In the genomic region with DNA sequence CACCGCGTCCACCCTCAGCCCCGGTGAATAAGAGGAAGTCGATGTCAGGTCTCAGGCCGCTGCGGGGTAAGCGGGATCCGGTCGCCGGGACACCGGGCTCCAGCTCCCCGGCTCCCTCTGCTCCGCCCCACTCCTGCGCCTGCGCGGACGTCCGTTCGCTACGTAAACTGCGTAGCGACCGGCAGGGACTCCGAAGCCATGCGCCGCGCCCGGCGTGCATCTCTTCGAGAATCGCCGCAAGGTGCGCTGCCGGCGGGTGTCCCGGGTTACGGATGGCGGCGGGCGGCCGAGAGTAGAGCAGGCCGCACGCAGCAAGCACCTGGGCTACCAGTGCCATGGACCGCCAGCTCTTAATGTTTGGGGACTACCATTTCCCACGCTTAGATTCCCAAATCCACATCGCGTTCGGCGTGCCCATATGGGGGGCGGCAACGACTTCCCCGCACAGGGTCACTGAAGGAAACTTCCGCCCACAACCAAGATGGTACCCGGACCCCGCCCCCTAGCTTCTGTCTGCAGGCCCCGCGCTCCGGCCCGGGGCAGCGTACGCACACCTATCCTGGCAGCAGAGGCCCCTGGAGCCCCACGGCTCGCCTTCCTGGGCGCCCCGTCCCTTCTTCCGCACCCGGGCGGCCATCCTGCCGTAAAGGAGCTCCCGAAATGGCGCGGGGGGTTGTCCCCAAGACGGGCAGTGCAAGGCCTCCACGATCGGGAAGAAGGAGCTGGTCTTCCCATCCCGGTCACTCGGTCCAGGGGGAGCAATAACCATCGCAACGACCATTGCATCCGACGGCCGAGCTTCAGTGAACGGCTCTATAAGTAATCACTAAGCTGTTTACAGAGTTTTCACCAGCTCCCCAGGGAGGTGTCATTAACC, we compare ENCODE assay signal across 8 mouse cellular contexts. TPM values are rescaled to one million over a fixed set of nuclear protein-coding genes. Genes with fewer than 3 reads are reported as not detected.
A peak's percentile ranks its signal among the peaks of the same experiment; 100 is the strongest.
DNase-seq lines count a peak whose midpoint lies in the region; ATAC-seq and TF ChIP-seq lines count a peak whose summit lies in the region.

A gene (plus strand): TSS at position 490 of the 877 bp plus-strand sequence.

- H3K36me3 ChIP-seq in kidney, embryonic 14.5 days (ENCODE audit: control insufficient read depth, insufficient read depth, low read length): 0 out of 2 replicates have a peak, but pooled peaks cover 4% of the 10 kb centered on the region
- H3K36me3 ChIP-seq in limb, embryonic 15.5 days: peaks cover 12% of the 10 kb centered on the region; the same call in 1 of the 2 replicates
- peaks cover 8% of the 10 kb centered on the region for H3K36me3 ChIP-seq in midbrain, postnatal 0 days (ENCODE audit: insufficient read depth, low read length)

- under 1% methylated on average over 82 of the region's 83 CpGs for WGBS in kidney, embryonic 14.5 days
- under 1% methylated on average over 82 of the region's 83 CpGs for WGBS in limb, embryonic 15.5 days
- WGBS in midbrain, postnatal 0 days: 1% methylated on average over 80 of the region's 83 CpGs

- TF ChIP-seq POLR2A in embryonic fibroblast, embryonic 13.5 days (IDR thresholded peaks at IDR 0.05; ENCODE audit: low read depth, low read length): peak; percentile 62

- H3K9me3 ChIP-seq in kidney, embryonic 14.5 days (ENCODE audit: control insufficient read depth, low read length): no peaks in the 10 kb centered on the region
- no peaks in the 10 kb centered on the region for H3K9me3 ChIP-seq in limb, embryonic 15.5 days
- no peaks in the 10 kb centered on the region for H3K9me3 ChIP-seq in midbrain, postnatal 0 days (ENCODE audit: low read length)

- H3K4me1 ChIP-seq in embryonic fibroblast, embryonic 13.5 days (ENCODE audit: control insufficient read depth, insufficient read depth, low read length): peaks cover 5% of the 10 kb centered on the region; the same call in 1 of the 2 replicates
- peaks cover 9% of the 10 kb centered on the region for H3K4me1 ChIP-seq in kidney, embryonic 14.5 days (ENCODE audit: control insufficient read depth, insufficient read depth, low read length)
- H3K4me1 ChIP-seq in limb, embryonic 15.5 days: peaks cover 26% of the 10 kb centered on the region
- H3K4me1 ChIP-seq in midbrain, postnatal 0 days (ENCODE audit: insufficient read depth, low read length): peaks cover 19% of the 10 kb centered on the region

- peak within 1 kb of the TSS; percentile 98 for H3K4me2 ChIP-seq in kidney, embryonic 14.5 days (replicated peaks; ENCODE audit: low read depth, low read length)
- H3K4me2 ChIP-seq in limb, embryonic 15.5 days: peak within 1 kb of the TSS; percentile 96
- H3K4me2 ChIP-seq in midbrain, postnatal 0 days (ENCODE audit: low read depth, low read length, poor library complexity, severe bottlenecking): peak within 1 kb of the TSS; percentile 100

- no peaks in the 10 kb centered on the region for H3K27me3 ChIP-seq in kidney, embryonic 14.5 days (ENCODE audit: control insufficient read depth, insufficient read depth, low read length)
- no peaks in the 10 kb centered on the region for H3K27me3 ChIP-seq in limb, embryonic 15.5 days
- H3K27me3 ChIP-seq in midbrain, postnatal 0 days (ENCODE audit: insufficient read depth, low read length): no peaks in the 10 kb centered on the region

- peak within 1 kb of the TSS; percentile 86 for H3K9ac ChIP-seq in kidney, embryonic 14.5 days (ENCODE audit: low read depth, low read length)
- peak within 1 kb of the TSS; percentile 97 for H3K9ac ChIP-seq in limb, embryonic 15.5 days
- peak within 1 kb of the TSS; percentile 89 for H3K9ac ChIP-seq in midbrain, postnatal 0 days (replicated peaks; ENCODE audit: low read length, poor library complexity, severe bottlenecking)

- H3K27ac ChIP-seq in embryonic fibroblast, embryonic 13.5 days (ENCODE audit: insufficient read depth, low read length): peak within 1 kb of the TSS; percentile 83
- H3K27ac ChIP-seq in kidney, embryonic 14.5 days (ENCODE audit: low read depth, low read length): peak within 1 kb of the TSS; percentile 98
- H3K27ac ChIP-seq in limb, embryonic 15.5 days: peak within 1 kb of the TSS; percentile 97
- peak within 1 kb of the TSS; percentile 95 for H3K27ac ChIP-seq in midbrain, postnatal 0 days (ENCODE audit: low read depth, low read length)

- peak; percentile 96 to 98 for DNase-seq in B cell, adult 2 months
- DNase-seq in brain, adult 2 months (ENCODE audit: low read depth, low spot score): peak; percentile 96
- peak; percentile 88 to 93 for DNase-seq in heart, adult 9 months (ENCODE audit: low spot score in 2 of 2)
- peak; percentile 93 for DNase-seq in midbrain, postnatal 0 days (ENCODE audit: low spot score)
- DNase-seq in spleen, postnatal 10 days (ENCODE audit: low spot score in 2 of 2): peak; percentile 95 to 97

- ATAC-seq in kidney, embryonic 14.5 days (ENCODE audit: low FRiP score, low TSS enrichment): peak; percentile 78
- ATAC-seq in limb, embryonic 15.5 days (ENCODE audit: insufficient number of reproducible peaks, low FRiP score, low TSS enrichment, low read depth): peak; percentile 77
- ATAC-seq in midbrain, postnatal 0 days (ENCODE audit: low FRiP score): peak; percentile 82

- H3K4me3 ChIP-seq in embryonic fibroblast, embryonic 13.5 days (ENCODE audit: insufficient read depth, low read length): peak within 1 kb of the TSS; percentile 70
- H3K4me3 ChIP-seq in kidney, embryonic 14.5 days (ENCODE audit: low read length): peak within 1 kb of the TSS; percentile 88
- peak within 1 kb of the TSS; percentile 91 for H3K4me3 ChIP-seq in limb, embryonic 15.5 days
- peak within 1 kb of the TSS; percentile 92 for H3K4me3 ChIP-seq in midbrain, postnatal 0 days (ENCODE audit: low read depth, low read length)

- TF ChIP-seq CTCF in embryonic fibroblast, embryonic 13.5 days (IDR thresholded peaks at IDR 0.05; ENCODE audit: borderline replicate concordance, insufficient read depth, low read length): no peak
- peak; percentile 27 for TF ChIP-seq CTCF in midbrain, postnatal 0 days (IDR thresholded peaks at IDR 0.05)

RNA-seq across cellular contexts. Expression of the gene that starts here (rescaled TPM):
- polyA plus RNA-seq in embryonic fibroblast, embryonic 13.5 days (2011; ENCODE audit: insufficient read length, low read depth, missing spikeins): 31.0 and 40.3 TPM in 2 replicates
- 65.5 and 70.9 TPM in 2 replicates for polyA plus RNA-seq in kidney, embryonic 14.5 days (2014; fragmentation: Nextera tagmentation; extraction: Ambion mirVana)
- polyA plus RNA-seq in limb, embryonic 15.5 days (2015; fragmentation: Nextera tagmentation; extraction: Ambion mirVana): 92.3 and 94.7 TPM in 2 replicates
- 50.3 and 55.9 TPM in 2 replicates for total RNA-seq in midbrain, postnatal 0 days (2014; rRNA removed)
- polyA plus RNA-seq in midbrain, postnatal 0 days (2015; fragmentation: Nextera tagmentation; extraction: Ambion mirVana): 91.6 and 104 TPM in 2 replicates

Comparison
In these comparisons a context has a peak if more than half of its experiments do, and no peak if none do; other contexts are left out.
1. Peak in every context shown above with its lines: DNase-seq, ATAC-seq, H3K4me3 ChIP-seq and H3K27ac ChIP-seq.